Mouse (Mus musculus) gastrocnemius, postnatal 10 days (tissue): ENCODE results near the gene Shisal2a. TPM values are rescaled to one million over a fixed set of nuclear protein-coding genes. Genes with fewer than 3 reads are reported as not detected.

ENCODE experiments used
- DNase-seq: peaks from one replicate; pipeline ENCODE4 v3.0.0; 2021; ENCODE audit warnings: mixed read lengths
- long read RNA-seq, 2 experiments: library from polyadenylated mRNA; stranded (forward); transcript quantifications; one replicate each; pipeline ENCODE4 v2.0.0; 2021
- total RNA-seq, 2 experiments: library from RNA; stranded (reverse); gene quantifications; 2 replicates each; pipeline ENCODE4 v1.2.3; 2021

Gene Shisal2a
- not detected for total RNA-seq
- long read RNA-seq, experiment 1 = 0 reads
- long read RNA-seq, experiment 2 = 0 reads

- no peak for DNase-seq
These were observed at the start of gene Shisal2a for GRCm38 (mm10) chr4:108383183-108383714. Gene Shisal2a, minus strand, starts transcription at chr4:108383349.

- no peak for DNase-seq
These were observed 48.4 kb upstream of the Shisal2a start for GRCm38 (mm10) chr4:108431561-108431936.

DNA sequence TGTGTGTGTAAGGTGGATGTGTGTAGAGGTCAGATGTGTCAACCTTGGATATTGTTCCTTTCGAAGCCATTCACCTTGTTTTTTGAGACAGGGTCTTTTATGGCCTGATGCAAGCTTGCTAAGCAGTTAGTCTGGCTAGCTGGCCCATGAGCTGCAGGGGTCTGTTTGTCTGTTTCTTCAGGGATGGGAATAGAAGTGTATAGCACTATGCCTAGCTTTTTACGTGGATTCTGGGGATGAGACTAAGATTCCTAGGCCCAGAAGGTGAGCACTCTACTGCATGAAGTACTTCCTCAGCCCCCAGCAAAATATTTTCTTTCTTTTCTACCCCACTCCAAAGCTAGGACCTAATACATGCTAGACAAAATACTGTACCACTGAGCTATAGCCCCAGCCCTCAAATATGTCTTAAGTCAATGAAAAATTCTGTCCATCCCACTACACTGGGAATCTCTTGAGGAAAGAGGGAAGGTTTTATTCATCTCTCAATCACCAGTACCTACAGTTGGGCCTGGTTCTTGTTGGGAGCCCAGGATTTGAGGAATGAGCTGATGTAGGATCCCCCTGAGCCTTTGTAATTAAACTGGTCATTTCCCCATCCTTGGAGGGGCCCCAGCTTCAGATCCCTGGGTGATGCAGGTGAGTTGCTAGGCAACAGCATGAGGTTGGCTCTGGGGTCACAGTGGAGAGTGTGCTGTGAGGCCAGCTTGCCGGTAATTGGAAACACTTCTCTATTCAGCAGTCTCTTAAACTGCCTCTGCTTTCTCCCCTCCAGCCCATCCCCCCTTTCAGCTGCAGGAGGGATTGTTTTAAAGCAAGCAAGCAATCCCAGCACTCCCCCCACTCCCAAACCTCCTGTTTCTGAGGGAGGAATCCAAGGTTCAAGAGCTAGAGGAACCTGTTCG, 47.8 kb upstream of the Shisal2a start:
- no peak for DNase-seq

DNA sequence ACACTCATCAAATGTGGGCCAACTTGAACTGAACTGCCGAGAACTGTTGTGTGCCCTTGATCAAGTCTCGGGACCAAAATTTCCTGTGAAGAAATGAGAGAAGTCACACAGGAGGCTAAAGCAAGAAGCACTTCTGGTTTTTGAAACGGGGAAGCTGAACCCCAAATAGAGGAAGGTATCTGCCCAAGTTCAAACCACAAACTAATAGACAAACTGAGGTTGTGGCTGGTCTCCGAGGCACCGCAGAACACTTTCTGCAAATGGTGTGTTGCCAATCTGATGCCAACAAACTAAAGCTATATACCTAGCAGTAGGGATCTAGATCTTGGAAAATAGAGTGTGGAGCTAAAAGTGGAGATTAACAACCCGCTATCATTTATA, 45.2 kb upstream of the Shisal2a start:
- no peak for DNase-seq

DNA sequence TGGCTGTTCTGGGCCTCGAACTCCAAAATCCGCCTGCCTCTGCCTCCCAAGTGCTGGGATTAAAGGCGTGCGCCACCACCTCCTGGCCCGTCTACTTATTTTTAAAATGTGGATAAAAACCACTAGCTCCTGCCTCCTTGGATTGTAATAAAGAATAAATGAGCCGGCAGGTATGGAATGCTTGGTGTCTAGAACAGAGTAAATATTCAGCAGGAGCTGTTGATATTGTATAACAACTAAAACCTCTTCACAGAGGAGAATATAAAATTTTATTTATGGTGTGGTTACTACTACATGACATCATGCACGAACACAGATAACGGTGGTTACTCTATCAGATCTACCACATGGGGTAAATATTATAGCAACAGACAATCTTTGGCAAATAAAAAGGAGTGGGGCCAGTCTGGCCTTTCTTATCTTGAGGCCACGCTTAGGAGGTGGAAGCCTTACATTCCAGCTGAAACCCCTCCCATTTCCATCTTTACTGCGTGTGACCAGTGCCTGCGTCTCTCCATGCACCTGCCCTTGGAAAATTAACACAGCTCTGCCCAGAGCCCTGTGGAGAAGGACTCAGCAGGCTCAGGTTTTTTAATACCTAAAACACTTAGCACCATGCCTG, 44.7 kb upstream of the Shisal2a start:
- DNase-seq = no peak

DNA sequence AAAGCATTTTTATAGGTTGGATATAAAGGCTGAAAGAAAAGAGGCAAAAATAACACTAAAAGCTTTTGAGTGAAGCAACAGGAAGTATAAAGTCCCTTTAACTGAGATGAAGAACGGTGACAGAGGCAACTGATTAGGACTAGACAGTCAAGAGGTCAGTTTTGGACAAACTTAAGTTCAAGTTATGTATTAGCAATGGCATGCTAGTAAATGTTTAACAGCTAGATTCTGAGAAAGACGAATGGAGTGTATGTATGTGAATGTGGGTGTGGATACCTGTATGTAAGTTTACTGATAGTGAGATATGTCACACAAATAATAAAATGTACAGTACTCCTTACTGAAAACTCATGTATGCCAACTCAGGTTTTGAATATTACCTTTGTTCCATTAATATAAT, 41.4 kb upstream of the Shisal2a start:
- no peak for DNase-seq

DNA sequence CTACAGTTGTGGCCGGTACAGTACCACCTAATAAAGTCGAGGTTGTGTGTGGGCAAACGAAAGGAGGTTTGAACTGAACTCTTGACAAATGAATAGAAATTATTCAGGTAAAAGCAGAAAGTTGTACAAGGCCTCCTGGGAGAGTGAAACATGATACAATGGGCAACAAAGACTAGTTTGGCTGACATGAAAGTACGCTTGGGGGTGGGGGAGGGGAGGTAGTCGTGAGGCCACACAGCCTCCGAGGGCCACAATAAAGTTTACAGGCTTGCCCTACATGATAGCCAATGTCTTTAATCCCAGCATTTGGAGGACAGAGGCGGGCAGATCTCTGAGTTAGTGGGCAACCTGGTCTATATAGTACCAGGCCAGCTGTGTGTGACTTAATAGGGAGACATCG, 24.5 kb upstream of the Shisal2a start:
- no peak for DNase-seq

- DNase-seq = no peak
These were observed 23.8 kb upstream of the Shisal2a start, which contains the start of gene Gpx7 for GRCm38 (mm10) chr4:108406861-108407401. Gene Gpx7, minus strand, starts transcription at chr4:108406961.

DNA sequence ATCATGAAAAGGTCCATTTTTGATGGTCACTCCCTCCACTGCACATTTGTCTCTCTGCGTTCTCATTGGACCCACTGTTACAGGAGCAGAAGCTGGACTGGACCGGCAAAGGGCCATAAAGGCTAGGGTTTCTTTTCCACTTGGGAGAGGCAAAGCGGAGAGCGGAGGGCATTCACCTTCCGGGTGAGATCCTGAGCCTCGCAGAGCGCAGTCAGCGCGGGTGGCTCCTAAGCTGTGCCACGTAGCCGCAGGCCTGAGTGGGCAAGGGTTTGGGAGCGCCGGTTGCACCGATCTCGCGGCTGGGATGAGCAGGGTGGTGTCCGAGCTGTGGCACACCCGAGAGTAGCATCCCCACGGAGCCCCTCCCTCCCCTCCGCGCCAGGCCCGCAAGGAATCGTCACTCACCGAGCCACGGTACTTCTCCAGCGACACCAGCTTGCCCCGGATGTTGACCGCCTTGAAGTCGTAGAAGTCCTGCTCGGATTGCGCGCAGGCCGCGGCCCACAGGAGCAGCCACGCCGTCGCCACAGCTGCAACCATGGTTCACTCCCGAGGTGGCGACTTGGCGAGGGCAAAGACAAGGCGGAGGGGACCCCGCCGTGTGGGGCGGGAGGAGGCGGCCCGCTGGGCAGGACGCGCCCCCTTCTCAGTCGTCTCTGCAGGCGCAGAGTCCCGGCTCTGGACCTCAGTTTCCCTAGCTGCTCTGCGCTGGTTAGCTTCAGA, 23.1 kb upstream of the Shisal2a start:
- peak; percentile 73 for DNase-seq

DNA sequence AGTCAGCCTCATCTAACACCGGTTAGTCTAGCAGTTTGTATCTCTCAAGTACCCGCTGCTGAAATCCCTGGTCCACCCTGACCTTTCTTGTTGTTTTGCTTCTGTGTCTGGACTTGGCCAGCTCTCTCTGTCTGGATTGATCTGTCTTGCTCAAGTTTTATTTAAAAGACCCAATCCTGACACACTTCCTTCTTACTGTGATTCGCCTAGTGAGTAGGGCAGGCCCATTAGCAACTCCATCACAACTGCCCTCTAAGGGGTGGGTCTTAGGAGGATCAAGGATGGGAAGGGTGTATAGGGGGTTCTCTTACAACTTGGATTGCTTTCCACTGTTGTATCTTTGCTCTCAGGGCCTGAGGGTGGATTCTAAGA, 22.6 kb upstream of the Shisal2a start:
- DNase-seq = no peak

DNA sequence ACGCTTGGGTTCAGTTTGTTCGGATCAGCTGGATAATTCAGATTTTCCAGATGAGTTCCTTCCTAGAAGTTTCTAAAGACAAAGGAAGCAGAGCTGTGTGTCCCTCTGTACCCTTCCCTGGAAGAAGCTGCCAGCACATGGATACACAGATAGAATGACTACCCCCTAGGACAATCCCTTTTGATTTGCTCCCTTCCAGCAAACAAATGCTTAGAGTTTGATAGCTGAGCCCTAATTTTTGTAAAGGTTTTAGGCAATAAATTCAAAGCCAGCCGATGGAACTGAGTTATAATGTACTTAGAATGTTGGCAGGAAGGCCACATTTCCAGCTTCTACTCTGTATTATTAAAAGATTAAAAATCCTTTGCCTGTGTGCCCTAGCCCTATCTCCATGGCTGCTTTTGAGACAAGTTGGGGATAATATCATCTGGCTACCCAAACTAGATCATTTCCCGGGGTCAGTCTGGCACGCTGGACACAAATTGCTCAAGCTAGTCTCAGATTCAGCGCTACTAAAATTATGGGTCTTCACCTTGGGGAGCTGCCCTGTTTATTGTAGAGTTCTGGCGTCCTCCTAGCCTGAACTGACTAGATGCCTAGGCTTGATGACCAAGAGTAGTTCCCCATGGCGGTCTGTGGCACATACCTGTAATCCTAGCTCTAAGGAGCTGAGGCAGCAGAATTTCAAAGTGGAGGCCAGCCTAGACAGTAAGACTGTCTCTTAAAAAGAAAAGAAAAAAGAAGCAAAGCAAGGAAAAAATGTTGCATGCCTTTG, 20.9 kb upstream of the Shisal2a start:
- DNase-seq = no peak

- DNase-seq = no peak
These were observed 17.2 kb upstream of the Shisal2a start for GRCm38 (mm10) chr4:108400395-108400794.

DNA sequence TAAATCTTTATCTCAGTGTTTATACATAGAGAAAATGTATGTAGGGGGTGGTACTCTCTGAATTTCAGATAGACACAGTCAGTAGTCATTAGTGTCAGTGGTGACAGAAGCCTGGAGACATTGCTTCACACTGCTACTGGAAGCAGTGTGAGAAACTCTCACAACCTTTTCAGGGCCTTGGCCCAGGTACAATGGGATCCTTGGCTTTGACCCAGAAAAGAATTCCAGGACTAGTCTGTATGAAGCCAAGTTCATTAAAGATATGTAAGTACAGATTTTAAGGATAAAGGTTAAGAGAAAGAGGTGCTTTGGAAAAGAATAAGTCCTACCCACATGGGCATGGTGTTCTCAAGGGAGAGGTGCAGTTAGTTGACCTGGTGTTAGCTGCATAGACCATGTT, 11.1 kb upstream of the Shisal2a start:
- DNase-seq = no peak

- no peak for DNase-seq
These were observed 9.4 kb upstream of the Shisal2a start for GRCm38 (mm10) chr4:108392558-108392957.

DNA sequence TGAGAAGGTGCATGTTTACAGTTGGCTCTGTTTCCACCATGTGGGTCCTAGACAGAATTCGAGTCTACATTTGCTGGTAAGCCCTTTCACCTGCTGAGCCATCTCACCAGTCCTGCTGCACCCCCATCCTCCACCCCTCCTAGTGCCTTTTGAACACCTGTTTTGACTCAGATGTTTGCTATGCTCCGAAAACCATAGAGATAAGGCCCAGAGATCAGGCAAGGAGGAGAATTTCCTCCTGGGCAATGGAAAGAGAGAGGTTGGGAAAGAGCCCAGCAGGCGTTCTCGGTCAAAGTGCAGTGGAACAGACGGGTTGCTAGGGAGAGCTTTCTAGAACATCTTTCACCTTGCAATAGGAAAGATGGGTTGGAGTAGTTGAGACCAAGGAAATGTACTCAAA, 8.0 kb upstream of the Shisal2a start:
- DNase-seq = no peak

DNA sequence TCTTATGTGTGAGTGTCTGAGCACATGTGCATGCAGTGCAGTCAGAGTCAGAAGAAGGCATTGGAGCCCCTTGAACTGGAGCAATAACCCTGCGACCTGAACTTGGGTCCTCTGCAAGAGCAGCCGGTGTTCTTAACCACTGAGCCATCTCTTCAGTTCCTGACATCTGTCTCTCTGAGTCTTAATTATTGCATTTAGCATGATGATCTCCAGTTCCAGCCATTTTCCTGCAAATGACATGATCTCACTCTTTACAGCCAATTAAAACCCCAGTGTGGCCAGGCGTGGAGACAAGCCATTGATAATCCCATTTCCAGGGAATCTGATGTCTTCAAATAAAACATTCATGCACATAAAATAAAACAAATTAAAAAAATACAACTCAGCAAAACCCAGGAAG, 5.6 kb upstream of the Shisal2a start:
- no peak for DNase-seq

GRCm38 (mm10) chr4:108387681-108388253, 4.6 kb upstream of the Shisal2a start:
- DNase-seq = peak; percentile 72

- no peak for DNase-seq
These were observed 4.0 kb upstream of the Shisal2a start for GRCm38 (mm10) chr4:108387106-108387505.

GRCm38 (mm10) chr4:108386087-108386486, 2.9 kb upstream of the Shisal2a start:
- no peak for DNase-seq

DNA sequence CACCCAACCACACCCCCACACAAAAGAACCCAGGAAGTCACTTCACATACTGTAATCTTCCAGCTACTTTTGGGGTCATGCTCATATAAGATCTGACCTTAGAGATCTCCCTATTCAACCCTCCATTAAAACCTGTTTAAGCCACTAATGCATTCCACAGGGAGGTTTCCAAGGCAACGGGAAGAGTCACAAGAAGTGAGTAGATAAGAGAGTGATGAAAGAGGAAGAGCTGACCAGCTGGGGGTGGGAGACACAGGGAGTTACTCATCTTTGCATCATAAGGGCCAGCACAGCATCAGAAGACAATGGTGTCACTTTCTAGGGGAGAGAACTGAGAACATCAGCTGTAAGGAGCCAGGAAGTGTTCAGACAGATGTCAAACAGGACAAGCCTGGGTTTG, 3.0 kb downstream of the Shisal2a start:
- no peak for DNase-seq

- DNase-seq = no peak
These were observed 3.7 kb downstream of the Shisal2a start for GRCm38 (mm10) chr4:108379476-108379875.
